In the genomic region with DNA sequence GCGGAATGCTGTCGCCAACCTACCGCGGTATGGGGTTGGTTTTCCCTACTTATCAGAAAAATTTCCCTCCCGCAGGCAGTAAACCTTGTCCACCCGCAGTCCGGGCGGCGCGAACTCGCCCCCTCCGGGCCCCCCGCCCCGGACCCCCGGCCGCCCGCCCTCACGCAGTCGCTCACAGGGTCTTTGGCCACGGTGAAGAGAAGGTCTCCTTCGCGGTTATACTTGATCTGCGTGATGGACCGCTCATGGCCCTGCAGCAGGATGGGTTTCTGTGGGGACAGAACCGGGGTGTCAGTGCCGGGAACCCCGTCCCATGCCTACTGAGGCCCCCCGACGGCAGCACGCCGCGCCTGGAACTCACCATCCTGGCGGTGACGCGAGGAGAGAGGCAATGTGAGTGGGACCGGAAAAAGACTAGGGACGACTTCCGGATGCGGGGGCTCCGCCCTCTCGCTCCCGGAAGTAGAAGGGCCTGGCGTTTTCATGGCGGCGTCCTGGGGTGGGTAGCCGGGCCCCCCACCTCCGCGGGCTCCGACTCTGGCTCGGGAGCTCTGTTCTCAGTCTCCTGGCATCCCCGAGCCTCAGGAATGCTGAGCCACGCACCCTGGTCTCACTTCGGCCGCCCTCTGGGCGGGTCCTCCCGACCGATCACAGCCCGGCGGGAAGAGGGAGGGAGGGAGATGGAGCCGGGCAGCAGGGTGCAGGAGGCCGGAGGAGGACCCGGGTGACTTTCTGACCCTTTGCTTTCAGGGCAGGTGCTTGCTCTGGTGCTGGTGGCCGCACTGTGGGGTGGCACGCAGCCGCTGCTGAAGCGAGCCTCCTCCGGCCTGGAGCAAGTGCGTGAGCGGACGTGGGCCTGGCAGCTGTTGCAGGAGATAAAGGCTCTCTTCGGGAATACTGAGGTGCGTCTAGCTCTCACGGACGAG, we compare ENCODE assay signal across 8 mouse cellular contexts. TPM values are rescaled to one million over a fixed set of nuclear protein-coding genes. Genes with fewer than 3 reads are reported as not detected.
DNase-seq lines count a peak whose midpoint lies in the region; ATAC-seq lines count a peak whose summit lies in the region.

A gene (minus strand): TSS at position 416 of the 926 bp plus-strand sequence.
A gene (plus strand): TSS at position 436 of the 926 bp plus-strand sequence.

- peaks cover 38% of the 10 kb centered on the region for H3K4me1 ChIP-seq in hindbrain, embryonic 15.5 days (replicated peaks)

- H3K27me3 ChIP-seq in hindbrain, embryonic 15.5 days: no peaks in the 10 kb centered on the region

- intact Hi-C loops in left cerebral cortex, postnatal 10 days (cut with DNase I): no loop called here

- DNase-seq in adipocyte (ENCODE audit: low spot score): peak; percentile 79
- peak; percentile 56 to 78 for DNase-seq in cerebellum, postnatal 4 days (ENCODE audit: low spot score in 2 of 2)
- peak; percentile 81 for DNase-seq in gastrocnemius, adult 18-20 months (ENCODE audit: low spot score)
- peak; percentile 81 to 90 for DNase-seq in left cerebral cortex, postnatal 10 days (ENCODE audit: extremely low spot score in 1 of 2, low spot score in 2 of 2)
- DNase-seq in right cerebral cortex, postnatal 10 days (ENCODE audit: low spot score in 2 of 2): peak; percentile 90 to 92
- DNase-seq in urinary bladder, postnatal 14 days (ENCODE audit: low spot score): peak; percentile 83

- ATAC-seq in hindbrain, embryonic 15.5 days (ENCODE audit: low FRiP score, low read depth): peak; percentile 93
- ATAC-seq in megakaryocyte progenitor cell, adult 5-6 weeks (replicated peaks; ENCODE audit: poor library complexity): peak; percentile 99

- H3K9ac ChIP-seq in hindbrain, embryonic 15.5 days: peak within 1 kb of the TSS; percentile 94

- H3K4me3 ChIP-seq in hindbrain, embryonic 15.5 days: peak within 1 kb of the TSS; percentile 91

- peaks cover 38% of the 10 kb centered on the region for H3K36me3 ChIP-seq in hindbrain, embryonic 15.5 days

- no peaks in the 10 kb centered on the region for H3K9me3 ChIP-seq in hindbrain, embryonic 15.5 days

- WGBS in hindbrain, embryonic 15.5 days: under 1% methylated on average over 74 of the region's 74 CpGs

- peak within 1 kb of the TSS; percentile 90 for H3K4me2 ChIP-seq in hindbrain, embryonic 15.5 days

- H3K27ac ChIP-seq in hindbrain, embryonic 15.5 days (replicated peaks): peak within 1 kb of the TSS; percentile 77

RNA-seq across cellular contexts. Expression of the first gene that starts in this region (rescaled TPM):
- total RNA-seq in gastrocnemius, adult 18-20 months (2021): 100 to 1,000 TPM; 132 to 136 TPM
- 203 and 206 TPM in 2 replicates for polyA plus RNA-seq in hindbrain, embryonic 15.5 days (2015; fragmentation: Nextera tagmentation; extraction: Ambion mirVana)
- 100 to 1,000 TPM; 141 to 151 TPM for total RNA-seq in left cerebral cortex, postnatal 10 days (2021)
- total RNA-seq in megakaryocyte progenitor cell, adult 5-6 weeks (2015): 405 and 434 TPM in 2 replicates
- 298 and 336 TPM in 2 replicates for total RNA-seq in megakaryocyte progenitor cell, adult 5-6 weeks (2017)

RNA-seq across cellular contexts. Expression of the second gene that starts in this region (rescaled TPM):
- 10 to 100 TPM; 28.8 to 32.9 TPM for total RNA-seq in gastrocnemius, adult 18-20 months (2021)
- polyA plus RNA-seq in hindbrain, embryonic 15.5 days (2015; fragmentation: Nextera tagmentation; extraction: Ambion mirVana): 183 and 184 TPM in 2 replicates
- total RNA-seq in left cerebral cortex, postnatal 10 days (2021): 100 to 1,000 TPM; 110 TPM
- 97.2 and 104 TPM in 2 replicates for total RNA-seq in megakaryocyte progenitor cell, adult 5-6 weeks (2015)
- total RNA-seq in megakaryocyte progenitor cell, adult 5-6 weeks (2017): 100 and 123 TPM in 2 replicates

Comparison
In these comparisons a context has a peak if more than half of its experiments do, and no peak if none do; other contexts are left out.
1. Peak in every context shown above with its lines: DNase-seq, ATAC-seq, H3K4me3 ChIP-seq and H3K27ac ChIP-seq.